Mouse (Mus musculus): Measurements from ENCODE around the gene Chrnb1. TPM values are rescaled to one million over a fixed set of nuclear protein-coding genes. Genes with fewer than 3 reads are reported as not detected.
A peak's percentile ranks its signal among the peaks of the same experiment; 100 is the strongest.

Gene Chrnb1
- total and polyA plus RNA-seq, 3 experiments, result 0.31 to 1.6 TPM; not detected in 1

GRCm38 (mm10) chr11:69803786-69804651, 8.3 kb upstream of the Chrnb1 start:
- H3K4me1 ChIP-seq (ENCODE audit: control insufficient read depth in 1 of 2, insufficient read depth in 2 of 2, low read length in 2 of 2), result peaks cover 5 to 16% of the 10 kb centered on the region in 2 experiments; a peak in 3 of 4 replicates
- peak; percentile 81 for DNase-seq (ENCODE audit: low read depth, low spot score)
- H3K27ac ChIP-seq (ENCODE audit: control insufficient read depth, low read depth, low read length), result no peak overlapping the region
- peaks cover 0 to 5% of the 10 kb centered on the region in 2 experiments; a peak in 2 of 4 replicates for H3K36me3 ChIP-seq (ENCODE audit: control insufficient read depth in 1 of 2, insufficient read depth in 2 of 2, low read length in 2 of 2)
- peak overlapping the region; percentile 78 for H3K9ac ChIP-seq (ENCODE audit: control insufficient read depth, low read depth, low read length, poor library complexity, severe bottlenecking)
- H3K27me3 ChIP-seq (ENCODE audit: control insufficient read depth in 1 of 2, insufficient read depth in 2 of 2, low read length in 2 of 2), result no peaks in the 10 kb centered on the region; a peak in 1 of 4 replicates
- H3K9me3 ChIP-seq (replicated peaks; ENCODE audit: insufficient read depth, low read length), result no peaks in the 10 kb centered on the region
- H3K79me2 ChIP-seq (ENCODE audit: control insufficient read depth, insufficient read depth, low read length, poor library complexity), result peaks cover 8% of the 10 kb centered on the region; the same call in 1 of the 2 replicates
- H3K4me3 ChIP-seq (ENCODE audit: control insufficient read depth in 1 of 2, insufficient read depth in 1 of 2, low read depth in 2 of 2, low read length in 2 of 2), result peak overlapping the region; percentile 70 to 89
- no peak for TF ChIP-seq CHD2 (IDR thresholded peaks at IDR 0.05; ENCODE audit: low read length)
- no peak for TF ChIP-seq TCF12 (IDR thresholded peaks at IDR 0.05; ENCODE audit: low read depth, low read length)
- peak; percentile 14; the same call in 1 of the 2 replicates for TF ChIP-seq NELFE (IDR thresholded peaks at IDR 0.05; ENCODE audit: low read depth, low read length)
- no peak for TF ChIP-seq GATA1 (IDR thresholded peaks at IDR 0.05; ENCODE audit: low read depth, low read length)
- peak; percentile 81 for TF ChIP-seq MXI1 (IDR thresholded peaks at IDR 0.05; ENCODE audit: low read depth, low read length)
- no peak for TF ChIP-seq USF2 (IDR thresholded peaks at IDR 0.05; ENCODE audit: borderline replicate concordance in 1 of 2, insufficient read depth in 1 of 2, low read depth in 1 of 2, low read length in 2 of 2)
- no peak for TF ChIP-seq ZKSCAN1 (IDR thresholded peaks at IDR 0.05; ENCODE audit: low read depth, low read length)
- 0 out of 2 replicates have a peak, but pooled peaks have one; percentile 44 for TF ChIP-seq ELF1 (IDR thresholded peaks at IDR 0.05; ENCODE audit: low read depth, low read length)
- no peak for TF ChIP-seq ZMIZ1 (IDR thresholded peaks at IDR 0.05; ENCODE audit: low read depth, low read length)
- no peak for TF ChIP-seq POLR2AphosphoS5 (IDR thresholded peaks at IDR 0.05; ENCODE audit: borderline replicate concordance, low read depth, low read length)
- peak in 2 of 3 experiments; percentile 62 to 74; a peak in 4 of 6 replicates for TF ChIP-seq CTCF (IDR thresholded peaks at IDR 0.05 in 2 of 3, conservative IDR thresholded peaks at IDR 0.05 in 1 of 3; ENCODE audit: control insufficient read depth in 1 of 3, insufficient read depth in 1 of 3, low read depth in 2 of 3, low read length in 3 of 3, poor library complexity in 1 of 3, severe bottlenecking in 1 of 3)
- no peak for TF ChIP-seq EP300 (IDR thresholded peaks at IDR 0.05; ENCODE audit: low read depth in 1 of 2, low read length in 2 of 2)
- no peak for TF ChIP-seq TAL1 (IDR thresholded peaks at IDR 0.05; ENCODE audit: low read length)
- no peak for TF ChIP-seq MYB (IDR thresholded peaks at IDR 0.05; ENCODE audit: low read depth, low read length)
- no peak for TF ChIP-seq ZNF384 (IDR thresholded peaks at IDR 0.05; ENCODE audit: low read depth, low read length)
- TF ChIP-seq CHD1 (IDR thresholded peaks at IDR 0.05; ENCODE audit: low read depth, low read length), result no peak
- TF ChIP-seq RAD21 (IDR thresholded peaks at IDR 0.05; ENCODE audit: low read depth, low read length), result peak; percentile 24
- peak; percentile 53; the same call in 1 of the 2 replicates for TF ChIP-seq USF1 (IDR thresholded peaks at IDR 0.05; ENCODE audit: low read depth, low read length)
- TF ChIP-seq HCFC1 (IDR thresholded peaks at IDR 0.05; ENCODE audit: low read depth, low read length), result no peak; the same call in 1 of the 2 replicates
- TF ChIP-seq BHLHE40 (IDR thresholded peaks at IDR 0.05; ENCODE audit: borderline replicate concordance, low read depth, low read length), result no peak
- 0 out of 2 replicates have a peak, but pooled peaks have one; percentile 25 for TF ChIP-seq TBP (IDR thresholded peaks at IDR 0.05; ENCODE audit: low read depth, low read length)
- no peak for TF ChIP-seq MAFK (IDR thresholded peaks at IDR 0.05; ENCODE audit: borderline replicate concordance, low read depth, low read length)
- TF ChIP-seq GABPA (IDR thresholded peaks at IDR 0.05; ENCODE audit: low read depth, low read length), result no peak
- TF ChIP-seq UBTF (IDR thresholded peaks at IDR 0.05; ENCODE audit: borderline replicate concordance, insufficient read depth, low read depth, low read length), result no peak; the same call in 1 of the 2 replicates
- TF ChIP-seq KAT2A (conservative IDR thresholded peaks at IDR 0.05; ENCODE audit: low read depth, low read length), result no peak
- TF ChIP-seq ZC3H11A (IDR thresholded peaks at IDR 0.05; ENCODE audit: low read depth, low read length), result 0 out of 2 replicates have a peak, but pooled peaks have one; percentile 4
- TF ChIP-seq SIN3A (IDR thresholded peaks at IDR 0.05; ENCODE audit: low read length), result peak; percentile 45
- peak; percentile 44 for TF ChIP-seq MAX (IDR thresholded peaks at IDR 0.05; ENCODE audit: low read length)
- TF ChIP-seq JUND (IDR thresholded peaks at IDR 0.05; ENCODE audit: low read depth, low read length), result no peak
- no peak for TF ChIP-seq MAZ (IDR thresholded peaks at IDR 0.05; ENCODE audit: low read depth, low read length)
- TF ChIP-seq ETS1 (IDR thresholded peaks at IDR 0.05; ENCODE audit: low read depth, low read length), result no peak
- no peak for TF ChIP-seq E2F4 (IDR thresholded peaks at IDR 0.05; ENCODE audit: borderline replicate concordance, low read depth, low read length)
- TF ChIP-seq SMC3 (IDR thresholded peaks at IDR 0.05; ENCODE audit: low read depth, low read length), result peak; percentile 53
- no peak for TF ChIP-seq RCOR1 (IDR thresholded peaks at IDR 0.05; ENCODE audit: low read depth, low read length)
- TF ChIP-seq MEF2A (IDR thresholded peaks at IDR 0.05; ENCODE audit: extremely low read depth, insufficient replicate concordance, low read depth, low read length, poor library complexity, severe bottlenecking), result no peak
